Mouse (Mus musculus): ENCODE measurements around the gene Gpr62.

DNA sequence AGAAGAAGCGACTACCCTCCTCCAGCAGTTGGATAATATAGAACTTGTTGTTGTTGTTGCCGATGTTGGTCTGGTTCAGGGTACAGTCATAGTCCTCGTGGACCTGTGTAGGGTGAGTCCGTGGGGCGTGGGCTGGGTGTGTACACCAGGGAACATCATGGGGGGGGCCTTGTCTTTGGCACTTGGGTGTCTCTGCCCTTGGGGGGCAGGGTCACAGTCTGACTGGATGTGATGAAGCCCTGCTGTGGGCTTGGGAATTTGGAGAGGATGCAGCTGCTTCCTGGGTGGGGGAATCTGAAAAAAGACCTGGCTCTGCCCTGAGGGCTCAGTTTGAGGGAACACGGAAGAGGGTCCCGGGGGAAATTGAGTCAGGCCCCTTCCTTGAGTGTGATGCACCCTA, 9.3 kb upstream of the Gpr62 start:
- TF ChIP-seq CTCF (IDR thresholded peaks at IDR 0.05; ENCODE audit: control insufficient read depth, insufficient read depth, low read length) = no peak
- no peak for TF ChIP-seq POLR2A (IDR thresholded peaks at IDR 0.05; ENCODE audit: borderline replicate concordance, control insufficient read depth, low read depth, low read length)
